Mouse (Mus musculus) limb, embryonic 15.5 days (tissue): Measurements from ENCODE around the gene Eln. TPM values are rescaled to one million over a fixed set of nuclear protein-coding genes. Genes with fewer than 3 reads are reported as not detected.

Source experiments
- ATAC-seq: fragments of 200-750 bp; cut with Nextera tagmentation; 2 replicates; pipeline ENCODE4 v1.8.0; 2017; ENCODE audit warnings: low read depth, moderate TSS enrichment; ENCODE audit not compliant: insufficient number of reproducible peaks, low FRiP score, low TSS enrichment
- H3K27ac ChIP-seq: fragments of 300-500 bp; sonication (generic); 2 replicates; pipeline ENCODE4 v1.5.1; 2015; ENCODE audit warnings: moderate library complexity, mild to moderate bottlenecking, inconsistent platforms
- H3K27me3 ChIP-seq: fragments of 300-500 bp; sonication (generic); 2 replicates; pipeline ENCODE4 v1.6.1; 2015; ENCODE audit warnings: inconsistent platforms
- H3K36me3 ChIP-seq: fragments of 300-500 bp; sonication (generic); 2 replicates; pipeline ENCODE4 v1.6.1; 2015; ENCODE audit warnings: inconsistent platforms
- H3K4me1 ChIP-seq: fragments of 300-500 bp; sonication (generic); 2 replicates; pipeline ENCODE4 v1.6.1; 2015; ENCODE audit warnings: inconsistent platforms
- H3K4me2 ChIP-seq: fragments of 300-500 bp; sonication (generic); 2 replicates; pipeline ENCODE4 v1.6.1; 2015; ENCODE audit warnings: mild to moderate bottlenecking, inconsistent platforms
- H3K4me3 ChIP-seq: fragments of 300-500 bp; sonication (generic); 2 replicates; pipeline ENCODE4 v1.5.1; 2015; ENCODE audit warnings: mild to moderate bottlenecking, inconsistent platforms
- H3K9ac ChIP-seq: fragments of 300-500 bp; sonication (generic); 2 replicates; pipeline ENCODE4 v1.6.1; 2015; ENCODE audit warnings: inconsistent platforms
- H3K9me3 ChIP-seq: fragments of 300-500 bp; sonication (generic); 2 replicates; pipeline ENCODE4 v1.6.1; 2016; ENCODE audit warnings: inconsistent platforms
- WGBS: fragments of 180-500 bp; shearing (Covaris S2); methylation state at CpG from one replicate; pipeline ENCODE4 v1.1.7; 2015; 5-methylcytosine and 5-hydroxymethylcytosine counted together
- polyA plus RNA-seq: library from polyadenylated mRNA; unstranded; fragments of >200 nt; fragmentation: Nextera tagmentation; extraction: Ambion mirVana; gene quantifications from 2 replicates; pipeline ENCODE4 v1.2.1, GENCODE M21; 2015

Gene Eln
- polyA plus RNA-seq, 1 experiment from 2014 or later = 178 TPM

DNA sequence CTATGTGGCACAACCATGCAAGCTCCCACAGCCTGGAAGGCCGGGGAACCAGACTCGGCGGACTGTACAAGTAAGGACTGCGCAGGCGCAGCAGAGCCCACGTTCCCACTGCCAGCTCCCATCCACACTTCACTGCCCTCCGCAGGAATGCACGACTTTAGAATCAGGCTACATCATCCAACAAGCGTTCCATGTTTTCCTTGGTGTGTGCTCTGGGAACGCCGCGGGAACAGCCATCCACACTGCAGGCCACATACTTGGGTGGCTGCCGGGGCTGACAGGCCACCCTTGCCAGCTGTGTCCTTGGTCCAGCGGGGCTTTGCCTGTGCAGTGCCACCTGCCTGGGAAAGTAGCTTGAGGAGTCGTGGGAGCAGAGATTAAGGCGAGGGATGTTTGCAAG, 18.3 kb upstream of the Eln start:
- Histone ChIP-seq H3K4me3 (no peak overlapping the region), H3K9me3 (no peaks in the 10 kb centered on the region), H3K4me1 (peaks cover 28% of the 10 kb centered on the region), H3K27me3 (no peaks in the 10 kb centered on the region), H3K27ac (no peak overlapping the region), H3K36me3 (no peaks in the 10 kb centered on the region), H3K4me2 (no peak overlapping the region), H3K9ac (no peak overlapping the region)
- no peak for ATAC-seq
- 79% methylated on average over 16 of the region's 16 CpGs for WGBS

- Histone ChIP-seq H3K27me3 (no peaks in the 10 kb centered on the region), H3K9ac (no peak overlapping the region), H3K4me1 (peaks cover 36% of the 10 kb centered on the region), H3K4me3 (no peak overlapping the region), H3K36me3 (no peaks in the 10 kb centered on the region), H3K4me2 (no peak overlapping the region), H3K27ac (no peak overlapping the region), H3K9me3 (no peaks in the 10 kb centered on the region)
- no peak for ATAC-seq
- WGBS = 74% methylated on average over 9 of the region's 9 CpGs
Measured at GRCm38 (mm10) chr5:134763326-134763725, 16.2 kb upstream of the Eln start.

DNA sequence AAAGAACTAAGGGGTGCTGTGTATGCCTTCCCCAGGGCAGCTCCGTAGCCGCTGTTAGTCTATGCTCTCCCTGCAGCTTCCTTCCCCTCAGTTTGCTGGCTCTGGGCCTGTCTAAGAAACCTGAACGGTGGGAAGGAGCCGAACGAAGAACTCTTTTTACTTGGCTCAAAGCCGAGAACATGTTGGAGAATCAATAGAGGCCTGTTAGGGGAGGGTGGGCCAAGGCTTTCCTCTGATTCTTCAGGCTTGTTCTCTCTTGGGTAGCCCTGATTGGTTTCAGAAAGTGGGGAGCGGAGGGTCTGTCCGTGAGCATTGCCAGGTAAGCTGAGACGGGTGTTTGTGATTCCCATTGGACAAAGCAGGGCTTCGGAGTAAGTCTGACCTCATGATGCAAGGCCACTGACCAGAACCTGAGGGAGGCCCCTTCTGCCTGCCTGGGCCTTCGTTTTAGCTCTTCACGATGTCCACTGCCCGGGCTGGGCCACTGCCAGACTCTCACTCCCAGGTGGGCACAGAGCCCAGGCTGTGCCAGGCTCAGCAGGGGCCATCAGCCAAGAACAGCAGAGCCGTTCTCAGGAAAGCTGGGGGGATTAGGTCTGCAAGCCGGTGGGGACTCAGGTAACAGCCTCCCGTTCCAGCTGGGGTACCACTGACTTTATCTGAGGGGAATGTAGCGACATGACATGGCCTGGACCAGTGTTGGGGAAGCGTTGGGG, 14.4 kb upstream of the Eln start:
- ATAC-seq = peak; percentile 59
- Histone ChIP-seq H3K9ac (no peak overlapping the region), H3K4me1 (peaks cover 36% of the 10 kb centered on the region), H3K4me2 (no peak overlapping the region; the same call in 1 of the 2 replicates), H3K27ac (peak overlapping the region; percentile 84), H3K27me3 (no peaks in the 10 kb centered on the region), H3K36me3 (no peaks in the 10 kb centered on the region), H3K4me3 (no peak overlapping the region), H3K9me3 (no peaks in the 10 kb centered on the region)
- 29% methylated on average over 18 of the region's 18 CpGs for WGBS

- H3K9ac ChIP-seq = no peak overlapping the region
- no peaks in the 10 kb centered on the region for H3K36me3 ChIP-seq
- no peak overlapping the region for H3K27ac ChIP-seq
- ATAC-seq = no peak
- no peak overlapping the region for H3K4me2 ChIP-seq
- H3K4me1 ChIP-seq = peaks cover 30% of the 10 kb centered on the region
- 23% methylated on average over 13 of the region's 13 CpGs for WGBS
- H3K9me3 ChIP-seq = no peaks in the 10 kb centered on the region
- H3K27me3 ChIP-seq = no peaks in the 10 kb centered on the region
- H3K4me3 ChIP-seq = no peak overlapping the region
Measured at GRCm38 (mm10) chr5:134756031-134756430, 8.9 kb upstream of the Eln start.

DNA sequence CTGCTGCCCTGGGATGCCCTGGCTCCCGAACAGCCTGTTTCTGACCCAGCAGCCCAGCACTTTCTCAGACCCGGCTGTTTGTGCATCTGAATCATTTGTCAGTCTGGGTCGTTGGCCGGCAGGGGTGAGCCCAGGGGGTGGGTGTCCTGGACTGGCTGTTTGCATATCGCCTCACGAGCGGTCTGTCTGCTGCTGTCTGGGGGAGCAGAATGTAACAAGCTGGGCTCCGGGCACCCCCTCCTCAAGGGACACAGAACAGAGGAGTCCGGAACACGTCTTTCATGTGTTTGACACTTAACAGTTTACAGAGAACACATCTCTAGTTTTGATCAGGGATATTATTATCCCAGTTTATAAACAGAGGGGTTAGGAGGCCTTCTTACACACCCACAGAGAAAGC, 7.0 kb upstream of the Eln start:
- 63% methylated on average over 10 of the region's 10 CpGs for WGBS
- H3K27me3 ChIP-seq = no peaks in the 10 kb centered on the region
- no peak overlapping the region for H3K27ac ChIP-seq
- H3K4me2 ChIP-seq = no peak overlapping the region
- no peak overlapping the region for H3K9ac ChIP-seq
- ATAC-seq = no peak
- no peak overlapping the region for H3K4me3 ChIP-seq
- H3K36me3 ChIP-seq = no peaks in the 10 kb centered on the region
- peaks cover 43% of the 10 kb centered on the region for H3K4me1 ChIP-seq
- H3K9me3 ChIP-seq = no peaks in the 10 kb centered on the region

- H3K4me2 ChIP-seq = no peak overlapping the region
- H3K9me3 ChIP-seq = no peaks in the 10 kb centered on the region
- no peaks in the 10 kb centered on the region for H3K36me3 ChIP-seq
- H3K9ac ChIP-seq = no peak overlapping the region
- peaks cover 53% of the 10 kb centered on the region for H3K4me1 ChIP-seq
- H3K27ac ChIP-seq = peak overlapping the region; percentile 86
- WGBS = 51% methylated on average over 7 of the region's 7 CpGs
- ATAC-seq = 0 out of 2 replicates have a peak, but pooled peaks have one; percentile 25
- no peaks in the 10 kb centered on the region for H3K27me3 ChIP-seq
- no peak overlapping the region for H3K4me3 ChIP-seq
Measured at GRCm38 (mm10) chr5:134750469-134750868, 3.3 kb upstream of the Eln start.

DNA sequence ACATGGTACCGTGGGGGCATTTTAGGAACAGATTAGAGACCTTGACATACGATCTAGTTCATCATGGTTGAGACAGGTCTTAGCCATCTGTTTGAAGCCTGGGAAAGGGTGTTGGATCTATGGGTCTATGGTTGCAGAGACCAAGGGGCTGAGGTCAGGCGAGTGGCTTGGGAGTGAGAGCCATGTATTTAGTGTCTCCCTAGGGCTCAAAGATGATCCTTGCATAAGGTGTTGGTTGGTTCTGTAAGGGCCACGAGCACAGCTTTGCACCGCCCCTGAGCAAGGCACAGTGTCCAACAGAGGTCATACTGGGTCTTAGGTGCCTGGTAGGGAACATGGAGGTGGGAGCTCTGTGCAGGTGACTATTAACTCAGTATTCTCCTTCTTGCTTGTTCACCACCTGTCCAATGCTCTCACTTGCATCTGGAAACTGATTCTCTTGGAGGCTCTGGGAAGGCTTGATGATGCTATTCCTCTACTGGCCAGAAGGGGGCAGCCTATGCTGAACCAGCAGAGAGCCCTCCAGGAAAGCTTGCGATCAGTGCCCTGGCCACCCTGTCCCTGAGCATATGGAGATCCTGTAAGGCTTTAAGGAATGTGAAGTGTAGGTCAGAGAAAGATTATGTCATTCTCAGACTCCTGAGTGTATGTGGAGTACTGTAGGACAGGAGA, 960 bp upstream of the Eln start:
- Histone ChIP-seq H3K4me3 (peak overlapping the region; percentile 60; the same call in 1 of the 2 replicates), H3K9ac (no peak overlapping the region), H3K4me2 (peak overlapping the region; percentile 81), H3K36me3 (no peaks in the 10 kb centered on the region), H3K9me3 (no peaks in the 10 kb centered on the region), H3K4me1 (peaks cover 64% of the 10 kb centered on the region), H3K27me3 (peaks cover 3% of the 10 kb centered on the region; the same call in 1 of the 2 replicates), H3K27ac (peak overlapping the region; percentile 92)
- ATAC-seq = no peak; the same call in 1 of the 2 replicates
- WGBS = 43% methylated on average over 6 of the region's 6 CpGs

DNA sequence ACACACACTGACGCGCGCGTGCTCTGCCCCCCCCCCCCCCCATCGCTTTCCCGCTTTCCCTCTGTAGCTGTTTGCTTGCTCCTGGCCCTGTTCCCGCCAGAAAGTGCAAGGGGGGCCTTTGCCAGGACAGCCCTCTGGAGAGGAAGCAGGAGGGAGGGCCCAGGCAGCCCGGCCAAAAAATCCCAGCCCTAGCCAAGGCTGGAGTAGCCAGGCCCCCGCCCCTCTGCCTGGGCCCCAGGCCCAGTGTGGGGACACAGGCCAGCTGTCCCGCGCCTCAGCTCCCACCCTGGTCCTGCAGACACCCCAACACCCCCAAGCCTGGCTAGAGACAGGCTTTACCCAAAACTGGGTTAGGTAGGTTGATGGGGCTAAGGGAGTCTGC, 380 bp upstream of the Eln start:
- Histone ChIP-seq H3K36me3 (no peaks in the 10 kb centered on the region), H3K4me1 (peaks cover 67% of the 10 kb centered on the region), H3K4me3 (peak overlapping the region; percentile 60), H3K27ac (peak overlapping the region; percentile 92), H3K9me3 (no peaks in the 10 kb centered on the region), H3K4me2 (peak overlapping the region; percentile 81), H3K9ac (0 out of 2 replicates have a peak overlapping the region, but pooled peaks have one; percentile 14), H3K27me3 (peaks cover 3% of the 10 kb centered on the region; the same call in 1 of the 2 replicates)
- 8% methylated on average over 4 of the region's 11 CpGs for WGBS
- ATAC-seq = peak; percentile 81

- Histone ChIP-seq H3K36me3 (no peaks in the 10 kb centered on the region), H3K4me3 (peak overlapping the region; percentile 60), H3K4me2 (peak overlapping the region; percentile 81), H3K27me3 (peaks cover 3% of the 10 kb centered on the region; the same call in 1 of the 2 replicates), H3K27ac (no peak overlapping the region), H3K4me1 (peaks cover 70% of the 10 kb centered on the region), H3K9ac (no peak overlapping the region), H3K9me3 (no peaks in the 10 kb centered on the region)
- WGBS = 54% methylated on average over 10 of the region's 10 CpGs
- ATAC-seq = no peak
Measured at GRCm38 (mm10) chr5:134746201-134746600, 922 bp downstream of the Eln start.

- Histone ChIP-seq H3K9me3 (no peaks in the 10 kb centered on the region), H3K4me1 (peaks cover 70% of the 10 kb centered on the region), H3K27ac (no peak overlapping the region), H3K27me3 (peaks cover 3% of the 10 kb centered on the region; the same call in 1 of the 2 replicates), H3K9ac (no peak overlapping the region), H3K4me3 (peak overlapping the region; percentile 60), H3K4me2 (peak overlapping the region; percentile 81), H3K36me3 (no peaks in the 10 kb centered on the region)
- ATAC-seq = no peak
- 68% methylated on average over 3 of the region's 3 CpGs for WGBS
Measured at GRCm38 (mm10) chr5:134745801-134746200, 1.3 kb downstream of the Eln start.

DNA sequence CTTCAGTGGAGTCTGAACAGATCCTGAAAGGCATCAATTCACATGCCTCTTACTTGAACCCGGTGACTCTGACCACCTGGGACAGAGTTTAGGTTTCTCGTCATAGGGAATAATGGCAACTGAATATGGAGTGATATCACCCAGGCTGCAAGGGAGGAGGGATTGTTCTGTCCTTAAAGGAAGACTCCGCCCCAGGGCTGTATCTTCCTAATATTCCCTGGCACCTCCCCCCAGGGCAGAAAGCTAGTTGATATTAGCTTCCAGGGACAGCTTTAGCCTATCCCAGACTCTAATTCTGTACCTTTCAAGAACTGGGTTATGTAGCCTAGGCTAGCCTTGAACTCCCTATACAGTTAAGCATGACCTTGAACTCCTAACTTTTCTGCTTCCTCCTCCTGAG, 2.1 kb downstream of the Eln start:
- no peaks in the 10 kb centered on the region for H3K36me3 ChIP-seq
- no peaks in the 10 kb centered on the region for H3K9me3 ChIP-seq
- H3K27me3 ChIP-seq = peaks cover 3% of the 10 kb centered on the region; the same call in 1 of the 2 replicates
- 86% methylated on average over 3 of the region's 3 CpGs for WGBS
- H3K4me1 ChIP-seq = peaks cover 69% of the 10 kb centered on the region
- ATAC-seq = no peak
- no peak overlapping the region for H3K27ac ChIP-seq
- 0 out of 2 replicates have a peak overlapping the region, but pooled peaks have one; percentile 60 for H3K4me3 ChIP-seq
- no peak overlapping the region for H3K4me2 ChIP-seq
- no peak overlapping the region for H3K9ac ChIP-seq

GRCm38 (mm10) chr5:134743991-134744390, 3.1 kb downstream of the Eln start:
- peaks cover 3% of the 10 kb centered on the region; the same call in 1 of the 2 replicates for H3K27me3 ChIP-seq
- no peak overlapping the region for H3K4me2 ChIP-seq
- 62% methylated on average over 12 of the region's 12 CpGs for WGBS
- peak overlapping the region; percentile 11; the same call in 1 of the 2 replicates for H3K27ac ChIP-seq
- no peak overlapping the region for H3K4me3 ChIP-seq
- no peaks in the 10 kb centered on the region for H3K36me3 ChIP-seq
- H3K9me3 ChIP-seq = no peaks in the 10 kb centered on the region
- ATAC-seq = no peak
- no peak overlapping the region for H3K9ac ChIP-seq
- peaks cover 64% of the 10 kb centered on the region for H3K4me1 ChIP-seq
